Mouse (Mus musculus) monocyte, adult 5-6 weeks (primary cell): ENCODE results near the gene Ifna6. TPM values are rescaled to one million over a fixed set of nuclear protein-coding genes. Genes with fewer than 3 reads are reported as not detected.
"Not testable (repeated sequence)": the region's sequence is repeated elsewhere in the genome, so short reads cannot be mapped to it uniquely, and the experiment has no call there.

ENCODE experiments used
- ATAC-seq: fragments of 153-309, 156-312 bp; replicated peaks from 2 replicates; pipeline ENCODE4 v1.8.0; 2017; ENCODE audit warnings: mild to moderate bottlenecking; ENCODE audit not compliant: low TSS enrichment, insufficient number of reproducible peaks, severe bottlenecking, poor library complexity, low FRiP score
- total RNA-seq: library from RNA; stranded (forward); fragments of 200-1000, 200-491, 200-594 nt; gene quantifications from 3 replicates; pipeline ENCODE4 v1.2.3, GENCODE M21; 2017

Ifna6 gene
- not detected in 3 replicates for total RNA-seq

- not testable (repeated sequence) for ATAC-seq
Observed at GRCm38 (mm10) chr4:88827116-88827515, at the start of gene Ifna6. Gene Ifna6 (plus strand): TSS chr4:88827416.

DNA sequence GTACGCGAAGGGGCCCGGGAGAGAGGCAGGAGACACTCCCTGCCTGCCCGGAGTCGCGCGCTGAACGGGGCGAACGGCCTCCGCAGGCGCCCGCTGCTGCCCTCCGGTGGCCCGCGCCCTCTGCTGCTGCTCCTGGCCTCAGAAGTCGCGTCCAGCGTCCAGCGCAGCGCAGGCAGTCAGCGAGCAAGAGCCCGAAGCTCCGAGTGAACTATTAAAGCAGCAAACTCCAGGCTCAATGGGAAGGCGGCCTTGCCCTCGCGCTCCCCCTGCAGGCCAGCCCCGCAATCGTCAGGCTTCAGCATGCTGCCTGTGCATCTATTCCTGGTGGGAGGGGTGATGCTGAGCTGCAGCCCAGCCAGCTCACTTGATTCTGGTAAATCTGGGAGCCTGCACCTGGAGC is 47.7 kb upstream of the Ifna6 start, which contains the start of gene Gm13272:
TSS of gene Gm13272 (plus strand) at position 301 of the 400 bp plus-strand sequence.
- ATAC-seq: not testable (repeated sequence)

- not testable (repeated sequence) for ATAC-seq
Observed at GRCm38 (mm10) chr4:88780320-88780719, 46.9 kb upstream of the Ifna6 start.

GRCm38 (mm10) chr4:88781831-88782230 is 45.4 kb upstream of the Ifna6 start, which contains the start of gene Ifnz:
Gene Ifnz (plus strand): TSS chr4:88782131.
- ATAC-seq: not testable (repeated sequence)

- ATAC-seq: not testable (repeated sequence)
Observed at GRCm38 (mm10) chr4:88782335-88782734, 44.9 kb upstream of the Ifna6 start.

GRCm38 (mm10) chr4:88785409-88785808 is 41.8 kb upstream of the Ifna6 start, which contains the start of gene Gm13276:
Gene Gm13276 (plus strand): TSS chr4:88785709.
- ATAC-seq: not testable (repeated sequence)

- not testable (repeated sequence) for ATAC-seq
Observed at GRCm38 (mm10) chr4:88788402-88788801, 38.8 kb upstream of the Ifna6 start, which contains the start of gene Gm13277. Gene Gm13277 (plus strand): TSS chr4:88788632.

GRCm38 (mm10) chr4:88791250-88791649 is 36.0 kb upstream of the Ifna6 start, which contains the start of gene Gm13278:
Gene Gm13278 (plus strand): TSS chr4:88791550.
- not testable (repeated sequence) for ATAC-seq

DNA sequence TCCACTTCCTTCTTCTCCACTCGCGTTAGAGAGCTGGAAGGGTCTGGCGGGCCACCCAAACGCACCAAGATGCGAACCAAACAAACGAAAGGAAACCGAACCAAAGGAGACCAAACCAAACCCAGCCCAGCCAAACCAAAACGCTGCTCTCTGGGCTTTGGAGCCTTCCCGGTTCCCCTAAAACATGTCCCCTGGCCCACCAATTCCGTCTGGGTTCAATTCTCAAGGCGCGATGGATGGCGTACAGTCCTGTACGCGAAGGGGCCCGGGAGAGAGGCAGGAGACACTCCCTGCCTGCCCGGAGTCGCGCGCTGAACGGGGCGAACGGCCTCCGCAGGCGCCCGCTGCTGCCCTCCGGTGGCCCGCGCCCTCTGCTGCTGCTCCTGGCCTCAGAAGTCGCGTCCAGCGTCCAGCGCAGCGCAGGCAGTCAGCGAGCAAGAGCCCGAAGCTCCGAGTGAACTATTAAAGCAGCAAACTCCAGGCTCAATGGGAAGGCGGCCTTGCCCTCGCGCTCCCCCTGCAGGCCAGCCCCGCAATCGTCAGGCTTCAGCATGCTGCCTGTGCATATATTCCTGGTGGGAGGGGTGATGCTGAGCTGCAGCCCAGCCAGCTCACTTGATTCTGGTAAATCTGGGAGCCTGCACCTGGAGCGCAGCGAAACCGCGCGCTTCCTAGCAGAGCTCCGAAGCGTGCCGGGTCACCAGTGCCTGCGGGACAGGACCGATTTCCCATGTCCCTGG is 33.1 kb upstream of the Ifna6 start, which contains the start of gene Gm13275:
TSS of gene Gm13275 (plus strand) at position 552 of the 740 bp plus-strand sequence.
- ATAC-seq: not testable (repeated sequence)

GRCm38 (mm10) chr4:88797097-88797496 is 30.1 kb upstream of the Ifna6 start, which contains the start of gene Gm13279:
Gene Gm13279 (plus strand): TSS chr4:88797397.
- not testable (repeated sequence) for ATAC-seq

DNA sequence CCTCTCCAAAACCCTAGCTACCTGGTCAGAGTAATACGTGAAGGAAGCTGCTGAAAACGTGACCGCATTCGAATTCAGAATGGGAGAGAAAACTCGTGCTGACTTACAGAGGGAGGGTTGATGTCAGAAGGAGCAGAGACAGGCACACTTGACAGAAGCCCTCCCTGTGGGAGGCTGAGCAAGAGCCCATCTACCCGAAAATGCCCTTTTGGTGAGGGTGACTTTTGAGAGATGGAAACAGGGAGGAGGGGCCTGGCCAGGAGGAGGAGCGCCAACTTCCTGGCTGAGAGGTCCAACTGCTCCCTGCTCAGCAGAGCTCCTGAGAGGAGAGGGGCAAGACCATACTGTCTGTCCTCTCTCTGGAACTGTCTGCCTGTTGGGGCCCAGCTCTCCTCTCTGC is 27.9 kb upstream of the Ifna6 start, which contains the start of gene Gm13285:
TSS of gene Gm13285 (plus strand) at position 301 of the 400 bp plus-strand sequence.
- not testable (repeated sequence) for ATAC-seq

GRCm38 (mm10) chr4:88802954-88803353 is 24.3 kb upstream of the Ifna6 start, which contains the start of gene Gm13287:
Gene Gm13287 (plus strand): TSS chr4:88803254.
- not testable (repeated sequence) for ATAC-seq

DNA sequence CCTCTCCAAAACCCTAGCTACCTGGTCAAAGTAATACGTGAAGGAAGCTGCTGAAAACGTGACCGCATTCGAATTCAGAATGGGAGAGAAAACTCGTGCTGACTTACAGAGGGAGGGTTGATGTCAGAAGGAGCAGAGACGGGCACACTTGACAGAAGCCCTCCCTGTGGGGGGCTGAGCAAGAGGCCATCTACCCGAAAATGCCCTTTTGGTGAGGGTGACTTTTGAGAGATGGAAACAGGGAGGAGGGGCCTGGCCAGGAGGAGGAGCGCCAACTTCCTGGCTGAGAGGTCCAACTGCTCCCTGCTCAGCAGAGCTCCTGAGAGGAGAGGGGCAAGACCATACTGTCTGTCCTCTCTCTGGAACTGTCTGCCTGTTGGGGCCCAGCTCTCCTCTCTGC is 22.0 kb upstream of the Ifna6 start, which contains the start of gene Gm13288:
TSS of gene Gm13288 (plus strand) at position 301 of the 400 bp plus-strand sequence.
- not testable (repeated sequence) for ATAC-seq

- ATAC-seq: not testable (repeated sequence)
Observed at GRCm38 (mm10) chr4:88805761-88806160, 21.5 kb upstream of the Ifna6 start.

DNA sequence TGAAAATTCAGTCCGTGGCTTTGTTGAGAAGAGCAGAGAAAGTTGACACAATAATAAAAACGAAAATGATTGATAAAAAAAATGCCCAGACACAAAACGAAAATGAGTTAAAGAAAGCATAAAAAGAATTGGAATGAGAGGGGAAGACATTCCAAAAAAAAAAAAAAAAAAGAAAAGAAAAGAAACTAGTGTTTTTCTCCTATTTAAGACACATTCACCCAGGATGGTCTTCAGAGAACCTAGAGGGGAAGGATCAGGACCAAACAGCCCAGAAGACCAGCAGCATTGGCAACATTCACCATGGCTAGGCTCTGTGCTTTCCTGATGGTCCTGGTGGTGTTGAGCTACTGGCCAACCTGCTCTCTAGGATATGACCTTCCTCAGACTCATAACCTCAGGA is 11.3 kb upstream of the Ifna6 start, which contains the start of gene Ifna7:
TSS of gene Ifna7 (plus strand) at position 301 of the 400 bp plus-strand sequence.
- ATAC-seq: no peak

- no peak for ATAC-seq
Observed at GRCm38 (mm10) chr4:88819659-88820058, 7.6 kb upstream of the Ifna6 start, which contains the start of gene Ifna11. Gene Ifna11 (plus strand): TSS chr4:88819959.

- ATAC-seq: no peak
Observed at GRCm38 (mm10) chr4:88822995-88823394, 4.2 kb upstream of the Ifna6 start.

- ATAC-seq: no peak
Observed at GRCm38 (mm10) chr4:88830523-88830922, 3.3 kb downstream of the Ifna6 start.

DNA sequence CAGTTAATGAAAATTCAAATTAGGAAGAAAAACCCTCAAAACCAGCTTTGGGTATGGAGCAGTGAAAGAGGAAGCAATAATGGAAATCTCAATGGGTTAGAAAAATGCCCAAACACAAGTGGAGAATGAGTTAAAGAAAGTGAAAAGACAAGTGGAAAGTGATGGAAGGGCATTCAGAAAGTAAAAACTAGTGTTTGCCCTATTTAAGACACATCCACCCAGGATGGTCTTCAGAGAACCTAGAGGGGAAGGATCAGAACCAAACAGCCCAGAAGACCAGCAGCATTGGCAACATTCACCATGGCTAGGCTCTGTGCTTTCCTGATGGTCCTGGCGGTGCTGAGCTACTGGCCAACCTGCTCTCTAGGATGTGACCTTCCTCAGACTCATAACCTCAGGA is 8.0 kb downstream of the Ifna6 start, which contains the start of gene Ifna5:
TSS of gene Ifna5 (plus strand) at position 301 of the 400 bp plus-strand sequence.
- not testable (repeated sequence) for ATAC-seq
